Mouse (Mus musculus) liver, embryonic 15.5 days (tissue): ENCODE data around the gene Cldn1. TPM values are rescaled to one million over a fixed set of nuclear protein-coding genes. Genes with fewer than 3 reads are reported as not detected.

ENCODE experiments used
- ATAC-seq: fragments of 200-750 bp; cut with Nextera tagmentation; 2 replicates; pipeline ENCODE4 v1.8.0; 2017; ENCODE audit warnings: moderate number of reproducible peaks, mild to moderate bottlenecking, moderate library complexity; ENCODE audit not compliant: insufficient read depth
- H3K27ac ChIP-seq: fragments of 300-500 bp; sonication (generic); replicated peaks from 2 replicates; pipeline ENCODE4 v1.5.1; 2015; ENCODE audit warnings: mild to moderate bottlenecking, inconsistent platforms
- H3K27me3 ChIP-seq: fragments of 300-500 bp; sonication (generic); 2 replicates; pipeline ENCODE4 v1.6.1; 2015; ENCODE audit warnings: mild to moderate bottlenecking, inconsistent platforms
- H3K36me3 ChIP-seq: fragments of 300-500 bp; sonication (generic); replicated peaks from 2 replicates; pipeline ENCODE4 v1.6.1; 2015; ENCODE audit warnings: moderate library complexity, mild to moderate bottlenecking, inconsistent platforms
- H3K4me1 ChIP-seq: fragments of 300-500 bp; sonication (generic); replicated peaks from 2 replicates; pipeline ENCODE4 v1.6.1; 2015; ENCODE audit warnings: inconsistent platforms
- H3K4me2 ChIP-seq: fragments of 300-500 bp; sonication (generic); 2 replicates; pipeline ENCODE4 v1.6.1; 2015; ENCODE audit warnings: moderate library complexity, mild to moderate bottlenecking, inconsistent platforms
- H3K4me3 ChIP-seq: fragments of 300-500 bp; sonication (generic); replicated peaks from 2 replicates; pipeline ENCODE4 v1.5.1; 2015; ENCODE audit warnings: mild to moderate bottlenecking, inconsistent platforms
- H3K9ac ChIP-seq: fragments of 300-500 bp; sonication (generic); 2 replicates; pipeline ENCODE4 v1.6.1; 2015; ENCODE audit warnings: moderate library complexity, mild to moderate bottlenecking, inconsistent platforms
- H3K9me3 ChIP-seq: fragments of 300-500 bp; sonication (generic); replicated peaks from 2 replicates; pipeline ENCODE4 v1.6.1; 2016; ENCODE audit warnings: inconsistent platforms
- WGBS: fragments of 180-500 bp; shearing (Covaris S2); methylation state at CpG from one replicate; pipeline ENCODE4 v1.1.7; 2015; ENCODE audit warnings: mixed read lengths; ENCODE audit not compliant: insufficient replicate concordance; 5-methylcytosine and 5-hydroxymethylcytosine counted together
- polyA plus RNA-seq: library from polyadenylated mRNA; unstranded; fragments of >200 nt; fragmentation: Nextera tagmentation; extraction: Ambion mirVana; gene quantifications from 2 replicates; pipeline ENCODE4 v1.2.1, GENCODE M21; 2015

The Cldn1 gene
- polyA plus RNA-seq, 1 experiment from 2014 or later: 67.2 TPM

- peak; percentile 78 for ATAC-seq
- 50% methylated on average over 5 of the region's 5 CpGs for WGBS
- no peaks in the 10 kb centered on the region for H3K9me3 ChIP-seq
- H3K9ac ChIP-seq: peak overlapping the region; percentile 42; the same call in 1 of the 2 replicates
- H3K4me2 ChIP-seq: peak overlapping the region; percentile 43
- no peaks in the 10 kb centered on the region for H3K36me3 ChIP-seq
- H3K4me3 ChIP-seq: peak overlapping the region; percentile 9; the same call in 1 of the 2 replicates
- peak overlapping the region; percentile 72 for H3K27ac ChIP-seq
- H3K27me3 ChIP-seq: no peaks in the 10 kb centered on the region
- no peaks in the 10 kb centered on the region for H3K4me1 ChIP-seq
Observed at GRCm38 (mm10) chr16:26368121-26368520, 3.5 kb downstream of the Cldn1 start.

GRCm38 (mm10) chr16:26360694-26361093 lies 10.9 kb downstream of the Cldn1 start:
- Histone ChIP-seq H3K27ac (no peak overlapping the region), H3K9me3 (no peaks in the 10 kb centered on the region), H3K36me3 (0 out of 2 replicates have a peak, but pooled peaks cover 8% of the 10 kb centered on the region), H3K4me3 (no peak overlapping the region), H3K9ac (no peak overlapping the region), H3K4me2 (no peak overlapping the region), H3K4me1 (peaks cover 9% of the 10 kb centered on the region; the same call in 1 of the 2 replicates), H3K27me3 (no peaks in the 10 kb centered on the region)
- ATAC-seq: no peak
- 60% methylated on average over 3 of the region's 3 CpGs for WGBS

- Histone ChIP-seq H3K4me3 (no peak overlapping the region), H3K36me3 (0 out of 2 replicates have a peak, but pooled peaks cover 8% of the 10 kb centered on the region), H3K27me3 (no peaks in the 10 kb centered on the region), H3K4me1 (peaks cover 9% of the 10 kb centered on the region; the same call in 1 of the 2 replicates), H3K9ac (no peak overlapping the region), H3K9me3 (no peaks in the 10 kb centered on the region), H3K27ac (no peak overlapping the region), H3K4me2 (no peak overlapping the region)
- ATAC-seq: no peak
- WGBS: 68% methylated on average over 4 of the region's 4 CpGs
Observed at GRCm38 (mm10) chr16:26359619-26360018, 12.0 kb downstream of the Cldn1 start.

- Histone ChIP-seq H3K4me2 (no peak overlapping the region), H3K9ac (no peak overlapping the region), H3K36me3 (0 out of 2 replicates have a peak, but pooled peaks cover 8% of the 10 kb centered on the region), H3K27me3 (no peaks in the 10 kb centered on the region), H3K9me3 (no peaks in the 10 kb centered on the region), H3K4me1 (peaks cover 9% of the 10 kb centered on the region; the same call in 1 of the 2 replicates), H3K27ac (0 out of 2 replicates have a peak overlapping the region, but pooled peaks have one; percentile 57), H3K4me3 (no peak overlapping the region)
- 73% methylated on average over 5 of the region's 5 CpGs for WGBS
- no peak for ATAC-seq
Observed at GRCm38 (mm10) chr16:26358898-26359297, 12.7 kb downstream of the Cldn1 start.

- no peak overlapping the region for H3K4me2 ChIP-seq
- WGBS: 45% methylated on average over 5 of the region's 5 CpGs
- no peak overlapping the region for H3K4me3 ChIP-seq
- no peak overlapping the region for H3K9ac ChIP-seq
- H3K4me1 ChIP-seq: peaks cover 9% of the 10 kb centered on the region; the same call in 1 of the 2 replicates
- peak; percentile 68 for ATAC-seq
- no peaks in the 10 kb centered on the region for H3K9me3 ChIP-seq
- no peaks in the 10 kb centered on the region for H3K27me3 ChIP-seq
- H3K36me3 ChIP-seq: 0 out of 2 replicates have a peak, but pooled peaks cover 8% of the 10 kb centered on the region
- H3K27ac ChIP-seq: 0 out of 2 replicates have a peak overlapping the region, but pooled peaks have one; percentile 57
Observed at GRCm38 (mm10) chr16:26357863-26358780, 13.5 kb downstream of the Cldn1 start.

- no peak overlapping the region for H3K27ac ChIP-seq
- H3K36me3 ChIP-seq: 0 out of 2 replicates have a peak, but pooled peaks cover 8% of the 10 kb centered on the region
- H3K4me1 ChIP-seq: peaks cover 9% of the 10 kb centered on the region; the same call in 1 of the 2 replicates
- no peak for ATAC-seq
- no peak overlapping the region for H3K4me3 ChIP-seq
- no peaks in the 10 kb centered on the region for H3K9me3 ChIP-seq
- H3K9ac ChIP-seq: no peak overlapping the region
- H3K27me3 ChIP-seq: no peaks in the 10 kb centered on the region
- 44% methylated on average over 1 of the region's 1 CpGs for WGBS
- H3K4me2 ChIP-seq: no peak overlapping the region
Observed at GRCm38 (mm10) chr16:26355513-26355912, 16.1 kb downstream of the Cldn1 start.

- Histone ChIP-seq H3K9ac (no peak overlapping the region), H3K9me3 (no peaks in the 10 kb centered on the region), H3K27ac (no peak overlapping the region), H3K27me3 (no peaks in the 10 kb centered on the region), H3K4me2 (no peak overlapping the region), H3K4me3 (no peak overlapping the region), H3K4me1 (no peaks in the 10 kb centered on the region; the same call in 1 of the 2 replicates), H3K36me3 (no peaks in the 10 kb centered on the region)
- 71% methylated on average over 4 of the region's 4 CpGs for WGBS
- no peak for ATAC-seq
Observed at GRCm38 (mm10) chr16:26350786-26351185, 20.9 kb downstream of the Cldn1 start.

GRCm38 (mm10) chr16:26348809-26349208 lies 22.8 kb downstream of the Cldn1 start:
- Histone ChIP-seq H3K36me3 (no peaks in the 10 kb centered on the region), H3K27me3 (no peaks in the 10 kb centered on the region), H3K4me3 (no peak overlapping the region), H3K4me2 (no peak overlapping the region), H3K27ac (no peak overlapping the region), H3K4me1 (no peaks in the 10 kb centered on the region; the same call in 1 of the 2 replicates), H3K9me3 (no peaks in the 10 kb centered on the region), H3K9ac (no peak overlapping the region)
- ATAC-seq: no peak
- 28% methylated on average over 1 of the region's 1 CpGs for WGBS

GRCm38 (mm10) chr16:26316281-26316680 lies 55.4 kb downstream of the Cldn1 start:
- Histone ChIP-seq H3K36me3 (no peaks in the 10 kb centered on the region), H3K4me1 (no peaks in the 10 kb centered on the region), H3K9me3 (no peaks in the 10 kb centered on the region), H3K27ac (no peak overlapping the region), H3K9ac (no peak overlapping the region), H3K27me3 (no peaks in the 10 kb centered on the region), H3K4me3 (no peak overlapping the region), H3K4me2 (no peak overlapping the region)
- ATAC-seq: no peak
- 65% methylated on average over 7 of the region's 7 CpGs for WGBS

- Histone ChIP-seq H3K4me3 (no peak overlapping the region), H3K9ac (no peak overlapping the region), H3K27me3 (no peaks in the 10 kb centered on the region), H3K4me1 (no peaks in the 10 kb centered on the region), H3K36me3 (no peaks in the 10 kb centered on the region), H3K9me3 (no peaks in the 10 kb centered on the region), H3K27ac (no peak overlapping the region), H3K4me2 (no peak overlapping the region)
- ATAC-seq: no peak
- 76% methylated on average over 13 of the region's 13 CpGs for WGBS
Observed at GRCm38 (mm10) chr16:26314815-26315214, 56.8 kb downstream of the Cldn1 start.

GRCm38 (mm10) chr16:26309402-26309801 lies 62.2 kb downstream of the Cldn1 start:
- H3K36me3 ChIP-seq: no peaks in the 10 kb centered on the region
- H3K4me1 ChIP-seq: no peaks in the 10 kb centered on the region
- H3K27ac ChIP-seq: no peak overlapping the region
- no peak overlapping the region for H3K4me3 ChIP-seq
- 47% methylated on average over 2 of the region's 2 CpGs for WGBS
- H3K4me2 ChIP-seq: no peak overlapping the region
- H3K9me3 ChIP-seq: no peaks in the 10 kb centered on the region
- no peak for ATAC-seq
- no peak overlapping the region for H3K9ac ChIP-seq
- no peaks in the 10 kb centered on the region for H3K27me3 ChIP-seq
